Mouse (Mus musculus) CH12.LX (cell line): ENCODE data around the gene Usp7. TPM values are rescaled to one million over a fixed set of nuclear protein-coding genes. Genes with fewer than 3 reads are reported as not detected.

ENCODE experiments used
- DNase-seq: peaks from one replicate; pipeline ENCODE4 v3.0.0-alpha.2; 2013; ENCODE audit errors: extremely low read depth
- H3K27ac ChIP-seq: 2 replicates; pipeline ENCODE4 v1.5.1; 2012; ENCODE audit warnings: low read depth, mild to moderate bottlenecking, control low read depth, moderate library complexity; ENCODE audit not compliant: insufficient read depth
- H3K27me3 ChIP-seq: replicated peaks from 2 replicates; pipeline ENCODE3; 2012; ENCODE audit warnings: inconsistent platforms
- H3K36me3 ChIP-seq, 2 experiments: replicated peaks in 1 of 2; 2 replicates each; pipeline versions ENCODE3 to v1.6.1; 2012; ENCODE audit warnings: inconsistent platforms in 1 of 2, low read length in 1 of 2, mild to moderate bottlenecking in 1 of 2, mixed read lengths in 1 of 2, moderate library complexity in 1 of 2; ENCODE audit not compliant: control insufficient read depth in 1 of 2, insufficient read depth in 1 of 2
- H3K4me1 ChIP-seq, 2 experiments: 2 replicates each; pipeline ENCODE4 v1.6.1; 2012; ENCODE audit warnings: inconsistent platforms in 1 of 2, moderate library complexity in 1 of 2; ENCODE audit not compliant: insufficient read depth in 2 of 2, control insufficient read depth in 1 of 2
- H3K4me2 ChIP-seq: 2 replicates; pipeline ENCODE4 v1.6.1; 2012; ENCODE audit warnings: low read depth, mild to moderate bottlenecking, control low read depth; ENCODE audit not compliant: poor library complexity, insufficient read depth, severe bottlenecking
- H3K4me3 ChIP-seq, 3 experiments: fragments of 150-350 bp in 1 of 3; sonication (generic) in 1 of 3; replicated peaks in 1 of 3; 2 replicates each; pipeline versions ENCODE3 to v1.5.1; 2011 to 2012; ENCODE audit warnings: low read depth in 2 of 3, low read length in 2 of 3, mild to moderate bottlenecking in 2 of 3, moderate library complexity in 2 of 3, control low read depth in 1 of 3, improper control_type of control experiment in 1 of 3, inconsistent platforms in 1 of 3, mixed read lengths in 1 of 3; ENCODE audit not compliant: poor library complexity in 1 of 3
- H3K79me2 ChIP-seq: replicated peaks from 2 replicates; pipeline ENCODE4 v1.6.1; 2012; ENCODE audit warnings: mild to moderate bottlenecking, moderate library complexity; ENCODE audit not compliant: control insufficient read depth, poor library complexity, insufficient read depth, severe bottlenecking; ENCODE audit errors: extremely low read depth
- H3K9ac ChIP-seq: 2 replicates; pipeline ENCODE4 v1.6.1; 2012; ENCODE audit warnings: low read depth, mild to moderate bottlenecking, control low read depth, moderate library complexity; ENCODE audit not compliant: insufficient read depth
- H3K9me3 ChIP-seq: replicated peaks from 2 replicates; pipeline ENCODE3; 2012; ENCODE audit warnings: low read length, inconsistent platforms, mixed read lengths
- BHLHE40 ChIP-seq: IDR thresholded peaks from 2 replicates; pipeline ENCODE4 v1.6.1; 2011; ENCODE audit warnings: mild to moderate bottlenecking, low read depth, low read length, improper control_type of control experiment
- CTCF ChIP-seq, 2 experiments: IDR thresholded peaks in 1 of 2; conservative IDR thresholded peaks in 1 of 2; 2 replicates each; pipeline ENCODE4 v1.5.1; 2011 to 2012; ENCODE audit warnings: low read depth in 2 of 2, low read length in 2 of 2, improper control_type of control experiment in 1 of 2, inconsistent platforms in 1 of 2, mild to moderate bottlenecking in 1 of 2, moderate library complexity in 1 of 2
- E2F4 ChIP-seq: IDR thresholded peaks from 2 replicates; pipeline ENCODE4 v1.6.1; 2011; ENCODE audit warnings: low read depth, low read length, improper control_type of control experiment; ENCODE audit not compliant: insufficient replicate concordance
- ELF1 ChIP-seq: IDR thresholded peaks from 2 replicates; pipeline ENCODE4 v1.6.1; 2014; ENCODE audit warnings: low read depth, mild to moderate bottlenecking, inconsistent platforms, low read length, improper control_type of control experiment
- GABPA ChIP-seq: IDR thresholded peaks from 2 replicates; pipeline ENCODE4 v1.6.1; 2012; ENCODE audit warnings: low read depth, low read length, improper control_type of control experiment, inconsistent platforms; ENCODE audit not compliant: insufficient replicate concordance
- JUN ChIP-seq: IDR thresholded peaks from 2 replicates; pipeline ENCODE4 v1.6.1; 2011; ENCODE audit warnings: low read depth, mild to moderate bottlenecking, low read length, improper control_type of control experiment, moderate library complexity; ENCODE audit not compliant: insufficient read depth
- MAX ChIP-seq: IDR thresholded peaks from 2 replicates; pipeline ENCODE4 v1.6.1; 2011; ENCODE audit warnings: low read length, improper control_type of control experiment
- MAZ ChIP-seq: IDR thresholded peaks from 2 replicates; pipeline ENCODE4 v1.6.1; 2012; ENCODE audit warnings: low read depth, mild to moderate bottlenecking, inconsistent platforms, low read length, improper control_type of control experiment, moderate library complexity
- MEF2A ChIP-seq: IDR thresholded peaks from 2 replicates; pipeline ENCODE4 v1.6.1; 2014; ENCODE audit warnings: low read depth, mild to moderate bottlenecking, inconsistent platforms, low read length, improper control_type of control experiment, borderline replicate concordance
- MYC ChIP-seq: IDR thresholded peaks from 2 replicates; pipeline ENCODE4 v1.6.1; 2011; ENCODE audit warnings: low read depth, mild to moderate bottlenecking, improper control_type of control experiment, low read length
- NELFE ChIP-seq: IDR thresholded peaks from 2 replicates; pipeline ENCODE4 v1.6.1; 2011; ENCODE audit warnings: low read depth, low read length, improper control_type of control experiment
- NRF1 ChIP-seq: IDR thresholded peaks from 2 replicates; pipeline ENCODE4 v1.6.1; 2014; ENCODE audit warnings: low read depth, mild to moderate bottlenecking, inconsistent platforms, low read length, improper control_type of control experiment, moderate library complexity
- PAX5 ChIP-seq: IDR thresholded peaks from 2 replicates; pipeline ENCODE4 v1.6.1; 2012; ENCODE audit warnings: low read length, inconsistent platforms, mixed read lengths
- RAD21 ChIP-seq: IDR thresholded peaks from 2 replicates; pipeline ENCODE4 v1.6.1; 2011; ENCODE audit warnings: low read depth, mild to moderate bottlenecking, low read length, improper control_type of control experiment, moderate library complexity
- RCOR1 ChIP-seq: conservative IDR thresholded peaks from 2 replicates; pipeline ENCODE4 v1.6.1; 2012; ENCODE audit warnings: low read depth, mild to moderate bottlenecking, inconsistent platforms, low read length, improper control_type of control experiment
- TCF12 ChIP-seq: IDR thresholded peaks from 2 replicates; pipeline ENCODE4 v1.6.1; 2014; ENCODE audit warnings: low read depth, mild to moderate bottlenecking, inconsistent platforms, low read length, improper control_type of control experiment
- USF1 ChIP-seq: IDR thresholded peaks from 2 replicates; pipeline ENCODE4 v1.6.1; 2014; ENCODE audit warnings: low read depth, mild to moderate bottlenecking, inconsistent platforms, low read length, improper control_type of control experiment
- USF2 ChIP-seq: conservative IDR thresholded peaks from 2 replicates; pipeline ENCODE4 v1.6.1; 2011; ENCODE audit warnings: low read depth, low read length, improper control_type of control experiment
- ZNF384 ChIP-seq: IDR thresholded peaks from 2 replicates; pipeline ENCODE4 v1.6.1; 2012; ENCODE audit warnings: low read depth, low read length, improper control_type of control experiment, inconsistent platforms
- dilution Hi-C: fragments of 300-500 bp; cut with MboI; formaldehyde crosslinking; loops from 2 replicates; pipeline ENCODE4 v1.14.3; 2020; ENCODE audit warnings: low sequenced_read_pairs; ENCODE audit not compliant: extremely low pct_unique_long_range_greater_than_20kb, extremely low pct_ligation_motif_present
- in situ Hi-C: fragments of 300-500 bp; cut with MboI; formaldehyde crosslinking; loops from 3 replicates; pipeline ENCODE4 v1.14.3; 2019; ENCODE audit warnings: low sequenced_read_pairs, low pct_ligation_motif_present, low pct_unique_long_range_greater_than_20kb, mixed read lengths
- polyA plus RNA-seq: library from polyadenylated mRNA; unstranded; fragments of >175 nt; gene quantifications from 2 replicates; pipeline ENCODE4 v1.2.1, GENCODE M21; 2012; ENCODE audit warnings: low read depth; ENCODE audit not compliant: insufficient read length
- total RNA-seq, 2 experiments: library from RNA; depleted of rRNA; stranded (reverse); fragments of 300-350 nt in 1 of 2; fragments of >200 nt in 1 of 2; gene quantifications; 2 replicates each; pipeline ENCODE4 v1.2.3; 2012 to 2014

Gene Usp7
- total and polyA plus RNA-seq, 3 experiments = 113 to 169 (median 143) TPM

DNA sequence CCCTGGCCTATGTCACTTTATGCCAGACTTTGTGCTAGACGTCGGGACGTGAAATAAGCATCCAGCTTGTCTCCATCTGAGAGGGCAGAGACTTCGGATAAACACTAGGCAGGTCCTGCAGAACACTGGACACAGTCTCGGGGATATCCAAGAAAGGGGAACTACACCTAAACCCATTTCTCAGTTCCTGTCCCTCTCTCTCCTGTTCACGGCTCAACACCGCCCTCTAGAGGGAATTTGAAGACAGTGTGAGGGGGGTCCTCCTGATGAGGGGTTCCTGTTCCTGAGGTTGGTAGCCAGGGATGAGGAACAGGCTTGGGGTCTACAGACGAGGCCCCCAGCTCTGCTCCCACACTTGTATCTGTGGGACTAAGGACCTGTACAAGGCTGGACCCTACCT is 117.9 kb downstream of the Usp7 start (continued):
- TF ChIP-seq MEF2A (0 out of 2 replicates have a peak, but pooled peaks have one; percentile 53), NELFE (no peak; the same call in 1 of the 2 replicates), TCF12 (no peak), NRF1 (no peak), MYC (0 out of 2 replicates have a peak, but pooled peaks have one; percentile 41), USF2 (no peak), JUN (no peak), E2F4 (no peak)

DNA sequence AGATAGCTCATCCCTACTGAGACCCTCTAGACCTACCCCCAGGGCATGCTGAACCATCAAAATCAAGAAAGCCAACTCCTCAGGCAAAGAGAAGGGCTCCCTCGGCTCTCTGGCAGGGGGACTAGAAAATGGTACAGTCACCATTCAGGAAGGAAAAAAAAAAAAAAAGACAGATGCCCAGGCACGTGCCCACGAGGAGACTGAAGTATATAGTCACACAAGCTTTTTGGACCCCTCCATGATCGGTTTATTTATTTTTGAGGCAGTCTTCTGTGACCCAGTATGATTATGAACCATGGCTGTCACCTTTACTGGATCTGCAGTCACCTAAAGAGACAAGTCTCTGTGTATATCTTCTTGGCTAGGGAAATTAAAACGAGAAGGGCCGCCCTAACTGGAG is 118.8 kb downstream of the Usp7 start:
- TF ChIP-seq BHLHE40 (peak; percentile 89), RAD21 (no peak), RCOR1 (no peak), CTCF (conservative IDR thresholded peaks at IDR 0.05 in 1 of 2, IDR thresholded peaks at IDR 0.05 in 1 of 2; ENCODE audit: low read depth in 2 of 2, low read length in 2 of 2) (no peak), JUN (no peak), MAZ (no peak), TCF12 (no peak), USF1 (no peak), PAX5 (no peak), GABPA (no peak), ZNF384 (peak; percentile 79), MAX (peak; percentile 44; the same call in 1 of the 2 replicates), ELF1 (no peak)
- in situ Hi-C loops (loop anchor here (5.0 kb wide), 1 partner anchor 261 kb away; no protein-coding TSS in a partner anchor), dilution Hi-C loops (no loop called here)
- Histone ChIP-seq H3K27ac (no peak overlapping the region), H3K4me1 (peaks cover 15 to 55% of the 10 kb centered on the region in 2 experiments), H3K36me3 (peaks cover 4 to 16% of the 10 kb centered on the region in 2 experiments), H3K9ac (no peak overlapping the region), H3K9me3 (no peaks in the 10 kb centered on the region), H3K4me2 (peak overlapping the region; percentile 59; the same call in 1 of the 2 replicates), H3K79me2 (no peaks in the 10 kb centered on the region), H3K27me3 (peaks cover 15% of the 10 kb centered on the region), H3K4me3 (no peak overlapping the region)
- DNase-seq = no peak

DNA sequence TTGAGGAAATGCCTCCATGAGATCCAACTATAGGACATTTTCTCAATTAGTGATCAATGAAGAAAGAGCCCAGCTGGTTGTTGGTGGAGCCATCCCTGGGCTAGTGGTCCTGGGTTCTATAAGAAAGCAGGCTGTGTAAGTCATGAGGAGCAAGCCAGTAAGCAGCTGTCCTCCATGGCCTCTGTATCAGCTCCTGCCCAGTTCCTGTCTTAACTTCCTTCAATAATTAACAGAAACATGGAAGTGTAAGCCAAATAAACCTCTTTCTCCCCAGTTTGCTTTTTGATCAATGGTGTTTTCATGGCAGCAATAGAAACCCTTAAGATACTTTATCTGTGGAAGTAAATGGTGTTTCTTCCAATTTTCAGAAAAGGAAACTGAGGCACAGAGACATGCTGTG is 119.3 kb downstream of the Usp7 start:
- Histone ChIP-seq H3K4me1 (peaks cover 20 to 60% of the 10 kb centered on the region in 2 experiments), H3K9ac (no peak overlapping the region), H3K36me3 (peaks cover 4 to 22% of the 10 kb centered on the region in 2 experiments), H3K4me3 (no peak overlapping the region), H3K27ac (no peak overlapping the region), H3K79me2 (no peaks in the 10 kb centered on the region), H3K27me3 (peaks cover 15% of the 10 kb centered on the region), H3K4me2 (peak overlapping the region; percentile 93), H3K9me3 (no peaks in the 10 kb centered on the region)
- dilution Hi-C loops = no loop called here
- no peak for DNase-seq
- no peak for TF ChIP-seq CTCF (conservative IDR thresholded peaks at IDR 0.05 in 1 of 2, IDR thresholded peaks at IDR 0.05 in 1 of 2; ENCODE audit: low read depth in 2 of 2, low read length in 2 of 2)
- no peak for TF ChIP-seq PAX5
- in situ Hi-C loops = loop anchor here (5.0 kb wide), 1 partner anchor 261 kb away; no protein-coding TSS in a partner anchor
